Mouse (Mus musculus): ENCODE data around the gene Ppp1r12c. TPM values are rescaled to one million over a fixed set of nuclear protein-coding genes. Genes with fewer than 3 reads are reported as not detected.
"Not testable (repeated sequence)": the region's sequence is repeated elsewhere in the genome, so short reads cannot be mapped to it uniquely, and the experiment has no call there.

The Ppp1r12c gene
- 38.2 and 43.9 TPM in 2 replicates for polyA plus RNA-seq (2015; fragmentation: Nextera tagmentation; extraction: Ambion mirVana)

- Histone ChIP-seq H3K4me2 (peak within 1 kb of the TSS; percentile 75), H3K4me1 (peaks cover 52% of the 10 kb centered on the region), H3K27me3 (no peaks in the 10 kb centered on the region), H3K27ac (peak within 1 kb of the TSS; percentile 91), H3K9me3 (replicated peaks) (no peaks in the 10 kb centered on the region), H3K4me3 (replicated peaks) (peak within 1 kb of the TSS; percentile 90), H3K36me3 (peaks cover 7% of the 10 kb centered on the region), H3K9ac (peak within 1 kb of the TSS; percentile 88)
- ATAC-seq (replicated peaks; ENCODE audit: low FRiP score): peak; percentile 94
- under 1% methylated on average over 60 of the region's 62 CpGs for WGBS
Observed at GRCm38 (mm10) chr7:4501558-4502397, at the start of gene Ppp1r12c. TSS of gene Ppp1r12c (minus strand) at chr7:4501680.

DNA sequence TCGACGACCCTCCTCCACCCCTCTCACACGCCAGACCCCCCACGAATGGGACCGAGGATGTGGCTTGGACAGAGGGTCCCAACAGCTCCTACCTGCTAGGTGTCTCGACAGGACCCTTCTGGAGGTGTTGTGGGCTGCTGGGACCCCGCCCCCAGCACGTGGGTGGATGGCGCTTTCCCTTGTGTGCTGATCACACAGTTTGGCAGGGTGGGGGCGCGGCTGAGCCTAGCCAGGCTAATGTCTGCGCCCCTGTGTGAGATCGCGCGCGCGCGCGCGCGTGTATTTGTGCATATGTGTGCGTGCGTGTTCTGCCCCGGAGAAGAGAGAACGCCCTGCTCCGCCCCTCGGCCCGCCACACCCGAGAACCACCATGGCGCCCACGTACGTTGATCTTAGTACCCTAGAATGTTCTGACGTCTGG is 45.8 kb upstream of the Ppp1r12c start, which contains the start of gene Syt5:
Syt5 (minus strand) TSS at position 321 of the 421 bp plus-strand sequence.
- peak; percentile 65 for ATAC-seq (replicated peaks; ENCODE audit: low FRiP score)
- H3K9ac ChIP-seq: peak within 1 kb of the TSS; percentile 33

GRCm38 (mm10) chr7:4546591-4547131 is 45.2 kb upstream of the Ppp1r12c start:
- WGBS: 3% methylated on average over 26 of the region's 26 CpGs
- Histone ChIP-seq H3K9ac (peak overlapping the region; percentile 33; the same call in 1 of the 2 replicates), H3K4me1 (peaks cover 16% of the 10 kb centered on the region), H3K27me3 (peaks cover 9% of the 10 kb centered on the region), H3K9me3 (replicated peaks) (no peaks in the 10 kb centered on the region), H3K27ac (no peak overlapping the region), H3K4me3 (replicated peaks) (peak overlapping the region; percentile 40), H3K36me3 (no peaks in the 10 kb centered on the region), H3K4me2 (peak overlapping the region; percentile 75)
- ATAC-seq (replicated peaks; ENCODE audit: low FRiP score): peak; percentile 79

More for the DNA sequence above, 45.8 kb upstream of the Ppp1r12c start, which contains the start of gene Syt5:
- Histone ChIP-seq H3K27me3 (peaks cover 9% of the 10 kb centered on the region), H3K4me1 (peaks cover 16% of the 10 kb centered on the region), H3K36me3 (no peaks in the 10 kb centered on the region), H3K27ac (no peak within 1 kb of the TSS), H3K4me3 (replicated peaks) (peak within 1 kb of the TSS; percentile 40), H3K9me3 (replicated peaks) (no peaks in the 10 kb centered on the region), H3K4me2 (peak within 1 kb of the TSS; percentile 75)
- 6% methylated on average over 33 of the region's 33 CpGs for WGBS

- 75% methylated on average over 15 of the region's 15 CpGs for WGBS
- ATAC-seq (replicated peaks; ENCODE audit: low FRiP score): peak; percentile 16; the same call in 1 of the 2 replicates
Observed at GRCm38 (mm10) chr7:4546050-4546449, 44.6 kb upstream of the Ppp1r12c start.

GRCm38 (mm10) chr7:4542013-4542412 is 40.5 kb upstream of the Ppp1r12c start:
- Histone ChIP-seq H3K9me3 (replicated peaks) (no peaks in the 10 kb centered on the region), H3K4me3 (replicated peaks) (no peak overlapping the region), H3K4me2 (no peak overlapping the region), H3K27ac (no peak overlapping the region), H3K27me3 (peaks cover 6% of the 10 kb centered on the region), H3K9ac (no peak overlapping the region), H3K4me1 (peaks cover 10% of the 10 kb centered on the region), H3K36me3 (no peaks in the 10 kb centered on the region)
- WGBS: 39% methylated on average over 17 of the region's 17 CpGs
- ATAC-seq (replicated peaks; ENCODE audit: low FRiP score): no peak

More at GRCm38 (mm10) chr7:4546050-4546449, 44.6 kb upstream of the Ppp1r12c start:
- Histone ChIP-seq H3K4me3 (replicated peaks) (no peak overlapping the region), H3K27me3 (peaks cover 9% of the 10 kb centered on the region), H3K9me3 (replicated peaks) (no peaks in the 10 kb centered on the region), H3K36me3 (no peaks in the 10 kb centered on the region), H3K4me2 (peak overlapping the region; percentile 75), H3K27ac (no peak overlapping the region), H3K4me1 (peaks cover 16% of the 10 kb centered on the region), H3K9ac (no peak overlapping the region)

GRCm38 (mm10) chr7:4541344-4541743 is 39.9 kb upstream of the Ppp1r12c start:
- Histone ChIP-seq H3K9ac (no peak overlapping the region), H3K9me3 (replicated peaks) (no peaks in the 10 kb centered on the region), H3K27me3 (peaks cover under 1% of the 10 kb centered on the region; the same call in 1 of the 2 replicates), H3K4me2 (no peak overlapping the region), H3K36me3 (no peaks in the 10 kb centered on the region), H3K27ac (no peak overlapping the region), H3K4me3 (replicated peaks) (no peak overlapping the region), H3K4me1 (peaks cover 4% of the 10 kb centered on the region)
- ATAC-seq (replicated peaks; ENCODE audit: low FRiP score): no peak
- 72% methylated on average over 5 of the region's 5 CpGs for WGBS

DNA sequence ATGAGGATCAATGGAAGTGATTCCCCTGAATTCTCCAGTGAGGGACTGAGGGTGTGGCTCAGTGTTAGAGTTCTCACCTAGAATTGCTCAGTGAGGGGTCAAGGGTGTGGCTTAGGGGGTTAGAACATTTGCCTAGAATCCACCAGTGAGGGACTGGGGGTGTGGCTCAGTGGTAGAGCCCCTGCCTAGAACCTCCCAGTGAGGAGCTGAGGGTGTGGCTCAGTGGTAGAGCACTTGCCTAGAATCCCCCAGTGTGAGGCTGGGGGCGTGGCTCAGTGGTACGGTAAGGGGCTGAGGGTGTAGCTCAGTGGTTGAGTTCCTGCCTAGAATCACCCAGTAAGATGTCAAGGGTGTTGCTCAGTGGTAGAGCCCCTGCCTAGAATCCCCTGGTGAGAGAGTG is 37.5 kb upstream of the Ppp1r12c start:
- WGBS: 67% methylated on average over 2 of the region's 2 CpGs

GRCm38 (mm10) chr7:4537181-4537580 is 35.7 kb upstream of the Ppp1r12c start:
- H3K9ac ChIP-seq: no peak overlapping the region
- no peak overlapping the region for H3K4me3 ChIP-seq (replicated peaks)
- no peaks in the 10 kb centered on the region for H3K36me3 ChIP-seq
- 55% methylated on average over 4 of the region's 4 CpGs for WGBS
- H3K4me2 ChIP-seq: no peak overlapping the region
- 0 out of 2 replicates have a peak, but pooled peaks cover under 1% of the 10 kb centered on the region for H3K4me1 ChIP-seq
- H3K9me3 ChIP-seq (replicated peaks): no peaks in the 10 kb centered on the region
- no peak overlapping the region for H3K27ac ChIP-seq
- no peaks in the 10 kb centered on the region for H3K27me3 ChIP-seq
- ATAC-seq (replicated peaks; ENCODE audit: low FRiP score): no peak

More for the DNA sequence above, 37.5 kb upstream of the Ppp1r12c start:
- no peak overlapping the region for H3K4me2 ChIP-seq
- no peaks in the 10 kb centered on the region for H3K36me3 ChIP-seq
- no peaks in the 10 kb centered on the region for H3K27me3 ChIP-seq
- no peaks in the 10 kb centered on the region for H3K4me1 ChIP-seq
- no peak for ATAC-seq (replicated peaks; ENCODE audit: low FRiP score)
- no peak overlapping the region for H3K27ac ChIP-seq
- no peaks in the 10 kb centered on the region for H3K9me3 ChIP-seq (replicated peaks)
- no peak overlapping the region for H3K9ac ChIP-seq
- no peak overlapping the region for H3K4me3 ChIP-seq (replicated peaks)

DNA sequence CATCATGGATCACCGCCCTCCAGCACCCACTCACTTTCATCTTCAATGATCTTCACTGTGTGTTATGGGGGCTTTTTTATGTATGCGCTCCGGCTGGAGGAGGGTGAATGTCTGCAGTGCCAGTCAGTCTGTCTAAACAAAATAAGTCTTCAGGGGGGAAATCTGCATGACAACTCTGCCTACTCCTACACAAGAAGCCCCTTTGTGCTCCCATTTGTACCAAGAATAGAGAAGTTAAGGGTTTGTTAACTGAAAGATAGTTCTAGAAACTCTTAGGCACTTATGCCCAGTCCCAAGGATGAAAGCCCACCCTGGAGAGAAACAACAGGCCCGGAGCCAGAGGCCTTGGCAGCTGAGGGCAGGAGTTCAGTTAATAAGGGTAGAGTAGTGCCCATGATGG is 34.9 kb upstream of the Ppp1r12c start:
- Histone ChIP-seq H3K4me2 (no peak overlapping the region), H3K27ac (no peak overlapping the region), H3K27me3 (no peaks in the 10 kb centered on the region), H3K4me3 (replicated peaks) (no peak overlapping the region), H3K9ac (no peak overlapping the region), H3K36me3 (no peaks in the 10 kb centered on the region), H3K9me3 (replicated peaks) (no peaks in the 10 kb centered on the region), H3K4me1 (peaks cover 8% of the 10 kb centered on the region)
- ATAC-seq (replicated peaks; ENCODE audit: low FRiP score): no peak
- 75% methylated on average over 4 of the region's 4 CpGs for WGBS

- no peaks in the 10 kb centered on the region for H3K27me3 ChIP-seq
- peak within 1 kb of the TSS; percentile 49 for H3K4me3 ChIP-seq (replicated peaks)
- peak within 1 kb of the TSS; percentile 33 for H3K9ac ChIP-seq
- H3K27ac ChIP-seq: no peak within 1 kb of the TSS
- peak; percentile 97 for ATAC-seq (replicated peaks; ENCODE audit: low FRiP score)
- H3K4me2 ChIP-seq: peak within 1 kb of the TSS; percentile 82
- H3K36me3 ChIP-seq: no peaks in the 10 kb centered on the region
- no peaks in the 10 kb centered on the region for H3K9me3 ChIP-seq (replicated peaks)
- H3K4me1 ChIP-seq: peaks cover 13% of the 10 kb centered on the region
- 1% methylated on average over 28 of the region's 28 CpGs for WGBS
Observed at GRCm38 (mm10) chr7:4532005-4532729, 30.7 kb upstream of the Ppp1r12c start, which contains the start of gene Dnaaf3. TSS of gene Dnaaf3 (minus strand) at chr7:4532453.

- ATAC-seq (replicated peaks; ENCODE audit: low FRiP score): not testable (repeated sequence)
Observed at GRCm38 (mm10) chr7:4530166-4530565, 28.7 kb upstream of the Ppp1r12c start.

More at GRCm38 (mm10) chr7:4530166-4530565, 28.7 kb upstream of the Ppp1r12c start:
- H3K9ac ChIP-seq; H3K27ac ChIP-seq; H3K36me3 ChIP-seq; H3K9me3 ChIP-seq (replicated peaks); H3K4me3 ChIP-seq (replicated peaks); H3K4me2 ChIP-seq; H3K27me3 ChIP-seq: not testable (repeated sequence)
- 38% methylated on average over 8 of the region's 8 CpGs for WGBS
- H3K4me1 ChIP-seq: peaks cover 27% of the 10 kb centered on the region

Measured in kidney, embryonic 15.5 days (tissue).